In the genomic region with DNA sequence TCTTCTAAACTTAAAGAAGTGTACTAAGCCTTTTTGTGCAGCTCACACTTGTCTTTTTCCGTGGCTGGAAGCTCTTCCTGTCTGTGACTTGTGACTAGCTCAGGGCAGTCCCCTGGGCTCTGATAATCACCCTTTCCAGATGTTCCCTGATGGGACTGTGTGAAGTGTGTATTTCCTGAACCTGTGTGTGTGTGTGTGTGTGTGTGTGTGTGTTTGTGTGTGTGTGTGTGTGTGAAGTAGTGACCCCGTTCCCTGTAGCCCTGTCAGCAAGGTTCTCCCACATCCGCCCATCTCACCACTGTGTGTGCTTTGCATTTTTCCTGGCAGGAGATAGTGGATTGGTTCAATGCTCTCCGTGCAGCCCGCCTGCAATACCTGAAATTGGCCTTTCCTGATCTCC, we compare ENCODE assay signal across 13 mouse cellular contexts.
"Had no signal": no experiment of that assay in that cellular context is flagged by ENCODE, and none has a peak within 500 bp of the region (broad histone marks: within the 10 kb centered on the region; RNA-seq: fewer than 3 reads in every experiment).

No protein-coding gene starts in this region.

- H3K4me3 ChIP-seq: kidney, embryonic 15.5 days; limb, embryonic 13.5 days; liver, embryonic 13.5 days; neural tube, embryonic 13.5 days had no signal

- H3K9me3 ChIP-seq: kidney, embryonic 15.5 days; limb, embryonic 13.5 days; liver, embryonic 13.5 days; neural tube, embryonic 13.5 days had no signal

- H3K27ac ChIP-seq: kidney, embryonic 15.5 days; limb, embryonic 13.5 days; liver, embryonic 13.5 days; neural tube, embryonic 13.5 days had no signal

- H3K27me3 ChIP-seq: kidney, embryonic 15.5 days; limb, embryonic 13.5 days; liver, embryonic 13.5 days; neural tube, embryonic 13.5 days had no signal

- DNase-seq: kidney, adult 11 months; kidney, postnatal 14 days; left cerebral cortex, postnatal 4 days; liver, embryonic 13.5 days; lung, adult 18-20 months; retina, postnatal 1 day; thymus, adult 18-20 months; thymus, postnatal 36 days had no signal

- H3K36me3 ChIP-seq: kidney, embryonic 15.5 days; limb, embryonic 13.5 days; neural tube, embryonic 13.5 days had no signal

- H3K4me2 ChIP-seq: kidney, embryonic 15.5 days; limb, embryonic 13.5 days; liver, embryonic 13.5 days; midbrain, embryonic 11.5 days; neural tube, embryonic 13.5 days had no signal

- H3K9ac ChIP-seq: kidney, embryonic 15.5 days; limb, embryonic 13.5 days; liver, embryonic 13.5 days; neural tube, embryonic 13.5 days had no signal

- ATAC-seq: midbrain, embryonic 16.5 days had no signal

- H3K4me1 ChIP-seq: kidney, embryonic 15.5 days; limb, embryonic 13.5 days; neural tube, embryonic 13.5 days had no signal
